Mouse (Mus musculus): ENCODE measurements around the gene Fat3. TPM values are rescaled to one million over a fixed set of nuclear protein-coding genes. Genes with fewer than 3 reads are reported as not detected.
A peak's percentile ranks its signal among the peaks of the same experiment; 100 is the strongest.

Fat3 gene
- polyA plus RNA-seq, 1 experiment from 2014 or later: 0.77 TPM

DNA sequence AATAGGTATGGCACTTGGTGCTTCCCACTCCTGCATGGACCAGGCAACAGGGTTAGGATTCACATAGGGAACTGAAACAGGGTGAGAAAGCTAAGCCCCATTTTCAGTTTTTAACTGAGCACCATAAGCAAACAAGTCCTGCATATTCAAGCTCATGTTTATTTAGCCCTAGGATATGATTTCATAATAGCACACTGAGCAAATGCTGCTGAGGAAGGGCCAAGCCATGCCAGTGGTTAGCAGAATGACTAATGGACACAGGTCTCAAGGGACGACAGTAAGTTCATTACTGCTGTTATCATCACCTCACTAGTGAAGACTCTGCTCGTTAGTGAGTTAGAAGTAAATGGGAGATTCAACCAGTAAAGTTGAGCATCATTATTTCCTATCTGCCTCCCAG is 333.0 kb downstream of the Fat3 start:
- Histone ChIP-seq H3K4me1 (replicated peaks) (no peaks in the 10 kb centered on the region), H3K4me2 (no peak overlapping the region), H3K4me3 (no peak overlapping the region), H3K9me3 (replicated peaks) (no peaks in the 10 kb centered on the region), H3K9ac (no peak overlapping the region), H3K27me3 (no peaks in the 10 kb centered on the region), H3K27ac (no peak overlapping the region), H3K36me3 (no peaks in the 10 kb centered on the region)
- no peak for ATAC-seq (replicated peaks; ENCODE audit: insufficient number of reproducible peaks, insufficient read depth, low FRiP score, low read depth)
- 57% methylated on average over 2 of the region's 2 CpGs for WGBS

DNA sequence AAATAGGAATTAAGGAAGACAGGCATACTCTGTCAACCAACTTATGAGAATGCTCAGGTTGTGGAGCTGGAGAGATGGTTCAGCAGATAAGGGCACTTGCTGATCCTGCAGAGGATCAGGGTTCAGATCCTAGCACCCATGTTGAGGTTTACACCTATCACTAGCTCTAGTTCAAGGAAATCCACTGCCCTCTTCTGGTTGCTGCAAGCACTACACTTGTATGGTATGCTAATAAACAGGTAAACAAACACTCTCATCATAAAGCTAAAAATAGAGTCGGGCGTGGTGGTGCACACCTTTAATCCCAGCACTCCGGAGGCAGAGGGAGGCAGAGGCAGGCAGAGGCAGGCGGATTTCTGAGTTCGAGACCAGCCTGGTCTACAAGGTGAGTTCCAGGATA is 341.7 kb downstream of the Fat3 start:
- Histone ChIP-seq H3K4me1 (replicated peaks) (no peaks in the 10 kb centered on the region), H3K27ac (no peak overlapping the region), H3K4me2 (no peak overlapping the region), H3K9me3 (replicated peaks) (no peaks in the 10 kb centered on the region), H3K9ac (no peak overlapping the region), H3K4me3 (no peak overlapping the region), H3K36me3 (no peaks in the 10 kb centered on the region), H3K27me3 (no peaks in the 10 kb centered on the region)
- no peak for ATAC-seq (replicated peaks; ENCODE audit: insufficient number of reproducible peaks, insufficient read depth, low FRiP score, low read depth)
- 90% methylated on average over 5 of the region's 5 CpGs for WGBS

DNA sequence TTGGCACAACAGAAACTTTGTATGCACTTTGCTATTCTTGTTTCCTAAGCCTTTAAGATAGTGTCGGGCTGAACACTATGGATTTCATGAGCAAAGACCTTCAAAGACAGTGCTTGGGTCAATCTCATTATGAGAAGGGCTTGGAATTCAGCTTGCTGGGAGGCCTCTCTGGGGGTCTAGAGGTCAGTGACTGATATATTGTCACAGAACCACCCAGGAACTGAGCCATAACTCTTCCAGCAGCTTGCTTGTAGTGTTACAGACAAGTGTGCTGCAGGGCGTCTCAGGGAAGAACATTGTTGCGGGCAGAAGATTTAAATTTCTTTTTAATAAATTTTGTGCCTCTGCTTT is 347.5 kb downstream of the Fat3 start:
- ATAC-seq (replicated peaks; ENCODE audit: insufficient number of reproducible peaks, insufficient read depth, low FRiP score, low read depth): no peak

DNA sequence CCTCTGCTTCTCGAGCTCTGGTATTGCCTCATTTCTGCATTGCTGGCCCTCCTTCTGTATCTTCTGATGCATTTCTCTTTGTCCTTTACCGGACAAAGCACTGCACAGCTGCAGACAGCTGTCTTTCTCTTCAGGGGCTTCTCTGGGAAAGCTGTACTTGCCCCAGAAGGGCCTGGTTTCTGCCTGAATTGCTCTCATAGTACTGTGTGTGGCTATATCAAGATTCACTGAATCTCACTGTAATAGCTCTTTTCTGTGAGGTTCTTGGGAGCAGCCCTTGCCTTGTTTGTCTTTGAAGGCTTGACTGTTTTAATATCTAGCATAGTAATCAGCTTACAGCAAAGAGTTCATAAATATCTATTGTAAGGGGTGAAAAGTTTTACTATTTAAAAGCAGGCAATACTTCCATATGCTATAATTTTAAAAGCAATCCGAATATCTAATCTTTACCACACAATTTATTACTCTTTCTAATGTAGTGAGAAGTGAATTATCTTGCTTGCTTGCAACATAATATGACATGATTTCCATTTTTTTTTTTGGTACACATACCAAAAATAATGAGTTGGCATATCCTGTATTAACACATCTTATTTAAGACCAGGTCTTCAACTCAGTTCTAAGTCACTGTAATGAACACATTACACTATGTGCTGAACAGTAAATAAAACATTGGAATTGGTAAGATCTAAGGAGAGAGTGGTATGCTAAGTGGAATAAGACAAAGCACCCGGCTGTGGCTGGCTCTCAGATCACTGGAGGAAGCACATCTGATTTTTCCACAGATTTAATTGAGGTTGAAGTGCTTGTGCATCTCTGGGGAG is 348.1 kb downstream of the Fat3 start:
- Histone ChIP-seq H3K4me1 (replicated peaks) (no peaks in the 10 kb centered on the region), H3K4me2 (no peak overlapping the region), H3K4me3 (no peak overlapping the region), H3K9me3 (replicated peaks) (no peaks in the 10 kb centered on the region), H3K36me3 (no peaks in the 10 kb centered on the region), H3K27ac (no peak overlapping the region), H3K9ac (no peak overlapping the region), H3K27me3 (no peaks in the 10 kb centered on the region)
- 61% methylated on average over 4 of the region's 4 CpGs for WGBS
- no peak for ATAC-seq (replicated peaks; ENCODE audit: insufficient number of reproducible peaks, insufficient read depth, low FRiP score, low read depth)

More for the DNA sequence above, 347.5 kb downstream of the Fat3 start:
- H3K9ac ChIP-seq: no peak overlapping the region
- H3K4me3 ChIP-seq: no peak overlapping the region
- no peaks in the 10 kb centered on the region for H3K27me3 ChIP-seq
- no peak overlapping the region for H3K4me2 ChIP-seq
- WGBS: 63% methylated on average over 3 of the region's 3 CpGs
- H3K9me3 ChIP-seq (replicated peaks): no peaks in the 10 kb centered on the region
- no peaks in the 10 kb centered on the region for H3K4me1 ChIP-seq (replicated peaks)
- H3K36me3 ChIP-seq: no peaks in the 10 kb centered on the region
- H3K27ac ChIP-seq: no peak overlapping the region

DNA sequence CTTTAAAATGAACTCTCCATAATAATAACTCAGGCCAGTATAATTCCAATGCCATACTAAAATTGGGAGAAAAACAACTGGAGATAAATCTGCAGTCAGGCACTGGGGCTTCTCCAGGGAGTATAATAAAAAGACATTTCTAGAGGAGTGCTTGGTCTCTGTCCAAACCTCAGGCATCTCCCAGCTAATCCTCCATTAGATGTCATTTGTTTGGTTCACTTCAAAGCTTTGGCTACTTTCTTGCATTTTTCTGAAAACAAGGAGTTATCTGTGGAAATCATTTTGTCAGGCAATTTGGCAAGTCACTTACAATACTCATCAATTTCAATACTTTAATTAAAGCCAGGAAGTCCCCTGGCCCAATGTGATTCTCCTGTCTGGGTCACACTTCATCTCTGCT is 351.0 kb downstream of the Fat3 start:
- no peak overlapping the region for H3K27ac ChIP-seq
- no peaks in the 10 kb centered on the region for H3K9me3 ChIP-seq (replicated peaks)
- no peaks in the 10 kb centered on the region for H3K4me1 ChIP-seq (replicated peaks)
- H3K9ac ChIP-seq: no peak overlapping the region
- H3K4me3 ChIP-seq: no peak overlapping the region
- no peak overlapping the region for H3K4me2 ChIP-seq
- no peak for ATAC-seq (replicated peaks; ENCODE audit: insufficient number of reproducible peaks, insufficient read depth, low FRiP score, low read depth)
- H3K27me3 ChIP-seq: no peaks in the 10 kb centered on the region
- no peaks in the 10 kb centered on the region for H3K36me3 ChIP-seq

DNA sequence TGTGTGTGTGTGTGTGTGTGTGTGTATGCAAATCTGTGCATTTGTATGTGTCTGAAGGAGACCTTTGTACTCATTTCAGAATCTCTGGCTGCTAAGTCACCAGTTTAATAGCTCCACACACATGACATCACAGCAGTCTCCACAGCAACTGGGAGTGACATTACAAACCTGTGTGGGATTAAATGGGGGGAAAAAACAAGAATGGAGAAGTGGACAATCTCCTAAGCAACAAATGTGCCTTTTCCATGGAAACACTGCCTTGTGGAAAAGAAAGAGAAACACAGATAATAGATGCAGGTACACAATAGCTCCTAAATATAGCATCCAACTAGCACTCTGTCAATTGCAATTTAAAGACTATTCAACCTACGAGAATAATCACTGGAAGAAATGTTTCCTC is 353.4 kb downstream of the Fat3 start:
- Histone ChIP-seq H3K4me1 (replicated peaks) (no peaks in the 10 kb centered on the region), H3K36me3 (no peaks in the 10 kb centered on the region), H3K9ac (no peak overlapping the region)

DNA sequence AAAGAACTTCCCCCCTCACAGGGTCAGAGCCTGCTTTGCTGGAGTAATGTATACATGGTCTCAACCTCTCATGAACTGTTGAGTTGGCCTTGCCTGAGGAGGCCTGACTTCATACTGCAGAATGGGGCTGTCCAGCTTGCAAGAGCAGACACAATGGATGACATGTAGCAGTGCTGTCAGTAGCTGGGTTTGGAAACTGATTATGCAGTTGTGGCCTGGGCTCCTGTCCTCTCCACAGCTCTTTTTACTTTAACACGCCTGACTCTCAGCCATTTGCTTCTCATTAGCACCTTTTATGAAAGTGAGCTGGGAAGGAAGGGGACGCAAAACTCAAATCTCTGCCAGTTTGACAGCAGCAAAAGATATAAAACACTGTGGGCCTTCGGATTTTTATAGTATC is 356.4 kb downstream of the Fat3 start:
- 74% methylated on average over 3 of the region's 3 CpGs for WGBS
- Histone ChIP-seq H3K4me3 (no peak overlapping the region), H3K9ac (no peak overlapping the region), H3K4me2 (no peak overlapping the region), H3K36me3 (no peaks in the 10 kb centered on the region), H3K27ac (no peak overlapping the region), H3K27me3 (no peaks in the 10 kb centered on the region), H3K4me1 (replicated peaks) (no peaks in the 10 kb centered on the region), H3K9me3 (replicated peaks) (no peaks in the 10 kb centered on the region)
- ATAC-seq (replicated peaks; ENCODE audit: insufficient number of reproducible peaks, insufficient read depth, low FRiP score, low read depth): no peak

More for the DNA sequence above, 353.4 kb downstream of the Fat3 start:
- no peak for ATAC-seq (replicated peaks; ENCODE audit: insufficient number of reproducible peaks, insufficient read depth, low FRiP score, low read depth)
- Histone ChIP-seq H3K4me2 (no peak overlapping the region), H3K4me3 (no peak overlapping the region), H3K27me3 (no peaks in the 10 kb centered on the region), H3K9me3 (replicated peaks) (no peaks in the 10 kb centered on the region), H3K27ac (no peak overlapping the region)
- WGBS: 34% methylated on average over 1 of the region's 1 CpGs

DNA sequence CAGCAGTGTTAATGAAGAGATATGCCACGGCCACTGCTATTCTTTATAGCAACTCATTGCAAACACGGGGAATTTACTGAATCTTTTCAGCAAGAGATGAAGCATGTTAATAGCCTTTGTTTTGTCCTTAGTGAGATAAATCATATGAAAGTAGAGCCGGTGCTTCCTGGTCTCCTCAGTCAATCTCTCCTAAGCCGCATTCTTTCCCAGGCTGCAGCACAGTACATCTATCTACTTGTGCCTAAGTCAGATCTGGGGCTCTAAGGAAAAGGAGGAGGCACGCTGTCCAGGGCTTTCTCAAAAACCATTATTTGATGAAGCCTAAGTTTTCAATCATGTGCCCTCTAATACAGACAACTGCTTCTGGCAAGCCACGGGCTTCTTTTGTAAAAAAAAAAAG is 361.8 kb downstream of the Fat3 start:
- Histone ChIP-seq H3K36me3 (no peaks in the 10 kb centered on the region), H3K27ac (no peak overlapping the region), H3K4me1 (replicated peaks) (no peaks in the 10 kb centered on the region), H3K27me3 (no peaks in the 10 kb centered on the region), H3K9me3 (replicated peaks) (no peaks in the 10 kb centered on the region), H3K9ac (no peak overlapping the region), H3K4me3 (no peak overlapping the region), H3K4me2 (no peak overlapping the region)
- no peak for ATAC-seq (replicated peaks; ENCODE audit: insufficient number of reproducible peaks, insufficient read depth, low FRiP score, low read depth)
- WGBS: 62% methylated on average over 6 of the region's 6 CpGs

DNA sequence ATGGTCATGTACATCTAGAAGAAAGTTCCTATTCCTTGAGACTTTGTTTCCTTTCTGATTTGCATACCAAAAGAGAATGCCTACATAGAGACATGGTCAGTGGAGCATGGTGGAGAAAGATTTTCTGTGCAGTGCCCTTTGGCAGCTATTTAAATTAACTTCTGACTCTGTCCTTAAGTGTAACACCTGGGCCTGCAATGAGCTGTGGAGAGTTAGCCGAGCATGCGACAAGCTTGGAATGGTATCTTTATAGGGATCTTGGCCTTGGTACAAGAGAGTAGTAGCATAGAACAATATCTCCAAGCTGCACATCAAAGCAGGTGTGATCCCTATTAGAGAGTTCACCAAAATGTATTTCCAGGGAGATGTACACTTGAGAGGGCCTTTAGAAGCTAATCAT is 368.0 kb downstream of the Fat3 start:
- Histone ChIP-seq H3K9ac (no peak overlapping the region), H3K4me3 (no peak overlapping the region), H3K36me3 (no peaks in the 10 kb centered on the region), H3K4me2 (no peak overlapping the region), H3K27me3 (no peaks in the 10 kb centered on the region), H3K27ac (no peak overlapping the region), H3K4me1 (replicated peaks) (no peaks in the 10 kb centered on the region), H3K9me3 (replicated peaks) (no peaks in the 10 kb centered on the region)
- 83% methylated on average over 2 of the region's 2 CpGs for WGBS
- no peak for ATAC-seq (replicated peaks; ENCODE audit: insufficient number of reproducible peaks, insufficient read depth, low FRiP score, low read depth)

DNA sequence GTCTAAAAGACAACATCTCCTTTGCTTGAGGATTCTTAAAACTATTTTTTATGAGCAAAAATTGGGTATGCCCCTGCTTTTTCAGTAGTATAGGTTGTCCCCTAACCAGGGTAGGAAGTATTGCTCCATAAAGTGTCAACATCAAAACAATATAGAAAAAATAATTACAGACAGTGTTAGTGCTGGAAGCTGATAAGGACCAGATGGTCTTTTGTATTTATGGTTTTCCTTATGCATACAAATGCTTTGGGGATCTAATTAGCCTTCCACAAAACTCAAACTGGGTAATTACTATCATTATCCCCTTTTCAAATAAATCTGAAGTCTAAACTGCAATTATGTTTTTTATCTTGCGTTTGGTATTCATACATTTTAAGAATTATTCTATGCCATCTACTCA is 368.5 kb downstream of the Fat3 start:
- Histone ChIP-seq H3K36me3 (no peaks in the 10 kb centered on the region), H3K9me3 (replicated peaks) (no peaks in the 10 kb centered on the region), H3K4me3 (no peak overlapping the region), H3K4me2 (no peak overlapping the region), H3K27me3 (no peaks in the 10 kb centered on the region), H3K4me1 (replicated peaks) (no peaks in the 10 kb centered on the region), H3K27ac (no peak overlapping the region), H3K9ac (no peak overlapping the region)
- 95% methylated on average over 1 of the region's 1 CpGs for WGBS
- ATAC-seq (replicated peaks; ENCODE audit: insufficient number of reproducible peaks, insufficient read depth, low FRiP score, low read depth): no peak

DNA sequence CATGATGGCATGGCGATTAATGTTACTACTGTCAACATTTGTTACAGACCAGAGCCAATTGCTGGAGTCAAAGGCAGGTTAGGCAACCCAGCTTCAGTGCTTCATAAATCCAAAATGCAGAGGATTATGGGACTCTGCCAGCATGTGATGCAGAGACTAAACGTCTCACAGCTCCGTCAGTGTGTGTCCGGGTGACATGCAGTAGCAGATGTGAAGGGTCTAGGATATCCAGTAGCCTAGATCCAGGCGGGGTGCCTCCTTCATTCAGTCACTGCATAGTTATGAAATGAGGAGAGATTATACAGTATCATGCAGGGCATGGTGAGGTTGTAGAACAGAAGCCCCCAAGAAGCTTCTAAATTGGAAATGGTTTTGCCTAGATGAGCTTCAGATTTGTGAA is 379.3 kb downstream of the Fat3 start:
- Histone ChIP-seq H3K4me1 (replicated peaks) (no peaks in the 10 kb centered on the region), H3K27me3 (no peaks in the 10 kb centered on the region), H3K9ac (no peak overlapping the region), H3K36me3 (no peaks in the 10 kb centered on the region), H3K4me3 (no peak overlapping the region), H3K9me3 (replicated peaks) (no peaks in the 10 kb centered on the region), H3K27ac (no peak overlapping the region), H3K4me2 (no peak overlapping the region)
- no peak for ATAC-seq (replicated peaks; ENCODE audit: insufficient number of reproducible peaks, insufficient read depth, low FRiP score, low read depth)
- WGBS: 80% methylated on average over 5 of the region's 5 CpGs

DNA sequence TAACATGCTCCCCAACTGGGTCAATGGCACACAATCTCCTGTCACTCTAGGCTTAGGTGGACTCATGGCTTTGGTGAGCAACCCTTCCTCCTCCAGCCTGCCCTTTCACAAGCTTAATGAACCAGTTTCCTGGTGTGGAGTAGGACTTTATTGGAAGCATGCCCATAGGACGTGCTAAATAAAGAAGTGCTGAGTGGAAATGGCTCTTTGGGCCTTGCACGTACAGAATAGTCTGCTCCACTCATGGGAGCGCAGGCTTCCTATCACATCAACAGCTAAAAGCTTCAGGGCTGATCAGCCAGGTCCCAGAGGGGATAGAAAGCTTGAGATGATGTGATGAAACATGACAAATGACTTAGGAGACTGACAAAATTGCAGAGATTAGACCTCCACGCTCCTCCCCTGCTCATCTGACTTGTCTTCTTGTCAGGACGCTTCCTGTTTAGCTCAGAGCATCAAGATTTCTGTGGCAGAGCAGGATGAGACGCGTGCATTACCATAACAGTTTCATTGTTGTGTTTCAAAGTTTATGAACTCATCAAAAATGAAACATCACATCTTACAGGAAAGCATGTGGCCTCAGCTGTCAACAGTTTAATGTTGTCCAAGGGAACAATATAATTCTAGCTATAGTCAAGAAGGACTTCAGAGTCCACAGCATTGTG is 386.1 kb downstream of the Fat3 start:
- no peak overlapping the region for H3K4me3 ChIP-seq
- H3K4me2 ChIP-seq: peak overlapping the region; percentile 43
- peak overlapping the region; percentile 83 for H3K27ac ChIP-seq
- H3K9me3 ChIP-seq (replicated peaks): no peaks in the 10 kb centered on the region
- ATAC-seq (replicated peaks; ENCODE audit: insufficient number of reproducible peaks, insufficient read depth, low FRiP score, low read depth): peak; percentile 87
- H3K27me3 ChIP-seq: no peaks in the 10 kb centered on the region
- no peak overlapping the region for H3K9ac ChIP-seq
- H3K36me3 ChIP-seq: no peaks in the 10 kb centered on the region
- WGBS: 22% methylated on average over 7 of the region's 7 CpGs
- peaks cover 16% of the 10 kb centered on the region for H3K4me1 ChIP-seq (replicated peaks)

Data from heart, embryonic 15.5 days (tissue).